Mouse (Mus musculus): ENCODE measurements around the gene Olfr26.
"Not testable (repeated sequence)": the region's sequence is repeated elsewhere in the genome, so short reads cannot be mapped to it uniquely, and the experiment has no call there.

Gene Olfr26

DNA sequence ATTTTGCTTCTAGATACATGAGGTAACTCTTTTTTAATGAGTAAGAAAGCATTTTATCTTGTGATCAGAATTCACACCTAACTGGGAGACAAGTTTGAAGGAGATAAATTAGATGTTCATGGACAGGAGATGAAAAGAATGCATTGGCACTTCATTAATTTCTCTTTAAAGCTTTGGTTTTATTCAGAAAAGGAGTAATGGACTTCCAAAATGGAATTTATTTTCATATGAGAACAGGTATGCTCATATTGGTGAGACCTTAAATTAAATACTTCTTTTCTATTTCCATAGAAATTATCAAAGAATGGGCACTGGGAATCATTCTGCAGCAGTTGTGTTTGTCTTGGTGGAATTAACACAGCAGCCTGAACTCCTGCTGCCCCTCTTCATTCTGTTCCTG is at the start of gene Olfr26:
TSS of gene Olfr26 (plus strand) at position 301 of the 400 bp plus-strand sequence.
- in situ Hi-C loops (cut with MseI, MboI) = no loop called here

DNA sequence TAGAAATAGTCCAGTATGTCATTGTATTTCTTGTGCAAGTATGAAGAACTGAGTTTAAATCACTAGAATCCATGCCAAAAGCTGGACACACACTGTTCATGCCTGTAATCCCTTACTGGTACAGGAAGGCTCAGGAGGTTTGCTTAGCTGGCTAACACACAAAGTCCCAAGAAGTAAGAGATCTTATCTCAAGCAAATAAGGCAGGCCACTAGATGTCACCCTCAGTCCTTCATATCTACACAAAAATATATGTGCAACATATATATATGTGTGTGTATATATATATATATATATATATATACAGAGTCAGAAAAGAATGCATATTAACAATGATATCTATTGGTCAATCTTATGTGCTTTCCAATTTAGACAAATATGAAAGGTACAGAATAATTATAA is 49.2 kb upstream of the Olfr26 start:
- in situ Hi-C loops (cut with MseI, MboI) = no loop called here

DNA sequence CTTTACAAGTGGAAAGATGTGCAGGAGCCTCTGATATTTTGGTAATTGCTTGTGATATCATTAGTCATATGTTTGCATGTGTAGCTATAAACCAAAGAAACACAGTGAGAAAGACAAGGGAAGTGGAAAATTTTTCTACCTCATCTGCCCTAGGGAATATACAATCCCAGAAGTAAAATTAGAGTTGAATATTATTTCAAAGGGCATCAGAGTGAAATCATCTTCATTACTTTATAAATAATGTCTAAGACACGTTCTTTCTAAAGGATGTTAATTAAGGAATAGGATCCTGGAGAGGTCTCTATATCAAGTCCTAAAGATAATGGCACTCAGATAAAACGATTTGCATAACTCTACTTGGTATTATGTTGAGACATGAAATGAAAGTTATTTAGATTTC is 40.5 kb upstream of the Olfr26 start, which contains the start of gene Olfr922:
TSS of gene Olfr922 (plus strand) at position 301 of the 400 bp plus-strand sequence.
- in situ Hi-C loops (cut with MseI, MboI) = no loop called here

DNA sequence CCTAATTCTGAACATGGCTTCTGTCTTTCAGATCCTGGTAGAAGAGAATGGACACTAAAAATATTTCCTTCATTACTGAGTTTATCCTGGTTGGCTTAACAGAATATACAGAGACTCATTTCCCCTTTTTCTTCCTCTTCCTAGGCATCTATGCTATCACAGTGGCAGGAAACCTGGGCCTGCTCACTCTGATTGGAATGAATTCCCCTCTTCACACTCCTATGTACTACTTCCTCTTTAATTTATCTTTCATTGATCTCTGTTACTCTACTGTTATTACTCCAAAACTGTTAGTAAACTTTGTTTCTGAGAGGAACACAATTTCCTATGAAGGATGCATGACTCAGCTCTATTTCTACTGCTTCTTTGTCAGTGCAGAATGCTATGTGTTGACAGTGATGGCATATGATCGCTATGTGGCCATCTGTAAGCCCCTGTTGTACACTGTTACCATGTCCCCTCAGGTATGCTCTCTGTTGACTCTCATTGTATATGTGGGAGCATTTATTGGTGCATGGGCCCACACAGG is 39.3 kb upstream of the Olfr26 start:
- in situ Hi-C loops (cut with MseI, MboI) = no loop called here

DNA sequence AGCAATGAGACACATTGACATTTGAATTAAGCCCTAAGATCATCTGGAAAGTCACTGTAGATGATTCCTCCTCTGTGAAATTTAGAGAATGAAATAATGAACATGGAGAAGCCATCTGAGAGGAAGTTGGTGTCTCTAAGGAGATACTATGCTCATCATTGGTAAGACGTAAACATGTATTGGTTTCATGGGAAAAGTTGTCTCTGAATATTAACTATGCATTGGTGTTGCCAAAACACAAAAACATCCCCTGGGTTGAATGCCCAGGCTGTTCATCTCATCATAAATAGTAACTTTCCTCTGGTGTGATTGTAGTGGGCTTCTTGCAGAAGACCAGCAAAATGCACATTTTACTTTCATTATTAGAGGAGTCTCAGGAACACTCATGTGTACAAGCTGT is 28.6 kb upstream of the Olfr26 start, which contains the start of gene Olfr923:
TSS of gene Olfr923 (plus strand) at position 301 of the 400 bp plus-strand sequence.
- in situ Hi-C loops (cut with MseI, MboI) = no loop called here

DNA sequence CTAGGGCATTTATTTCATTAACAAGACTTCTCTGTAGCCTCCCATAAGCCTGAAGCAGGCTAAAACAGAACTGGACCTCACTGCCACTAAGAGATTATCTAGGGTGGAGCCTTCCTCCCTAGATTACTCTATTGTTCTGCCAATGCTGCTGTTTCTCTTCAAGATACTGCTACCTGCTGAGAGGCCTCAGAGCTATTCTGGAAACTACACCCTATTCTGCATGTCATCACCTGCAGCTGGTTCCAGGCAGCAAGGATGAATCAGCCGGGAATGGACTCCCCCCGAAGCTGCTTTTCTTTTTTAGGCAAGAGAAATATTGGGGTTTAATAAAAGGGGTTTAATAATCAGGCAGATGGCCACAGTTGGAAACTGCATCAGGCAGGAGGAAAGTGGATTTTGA is 21.8 kb upstream of the Olfr26 start:
- in situ Hi-C loops (cut with MseI, MboI) = no loop called here

DNA sequence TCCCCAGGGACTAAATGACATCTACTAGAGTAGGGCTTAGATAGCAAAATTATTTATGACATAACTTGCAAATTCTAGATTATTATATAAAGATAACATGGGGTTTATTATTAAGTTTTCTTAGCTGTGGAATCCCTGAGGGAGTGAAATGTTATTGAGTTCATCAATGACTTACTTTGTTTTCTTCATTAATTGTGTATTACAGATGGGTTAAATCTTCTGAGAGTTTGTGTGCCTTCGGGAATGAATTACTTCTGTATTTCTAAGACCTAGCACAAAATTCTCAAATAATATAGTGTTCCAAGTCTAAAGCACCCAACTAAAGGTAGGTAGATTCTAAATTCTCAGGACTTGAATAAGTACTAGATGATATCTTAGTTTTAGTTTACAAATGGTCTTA is 10.7 kb upstream of the Olfr26 start, which contains the start of gene Olfr924:
TSS of gene Olfr924 (plus strand) at position 301 of the 400 bp plus-strand sequence.
- in situ Hi-C loops (cut with MseI, MboI) = no loop called here

DNA sequence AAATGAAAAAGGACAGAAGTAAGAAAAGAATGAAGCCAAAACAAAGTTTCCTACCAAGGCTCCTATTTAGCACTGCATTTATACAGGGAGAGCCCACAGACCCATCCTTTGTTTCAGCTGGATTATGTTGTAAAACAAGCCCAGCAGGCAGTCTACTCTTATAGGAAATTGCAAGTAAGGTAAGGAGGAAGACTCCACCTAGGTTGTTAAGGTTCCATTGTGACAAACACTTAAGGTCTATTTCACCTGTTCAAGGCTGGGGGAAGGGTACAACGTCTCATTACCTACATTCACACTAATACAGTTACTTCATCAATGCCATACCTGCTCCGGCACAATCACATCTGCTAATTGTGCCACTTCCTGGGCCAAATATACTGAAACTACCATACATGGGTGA is 20.0 kb downstream of the Olfr26 start:
- in situ Hi-C loops (cut with MseI, MboI) = not testable (repeated sequence)

DNA sequence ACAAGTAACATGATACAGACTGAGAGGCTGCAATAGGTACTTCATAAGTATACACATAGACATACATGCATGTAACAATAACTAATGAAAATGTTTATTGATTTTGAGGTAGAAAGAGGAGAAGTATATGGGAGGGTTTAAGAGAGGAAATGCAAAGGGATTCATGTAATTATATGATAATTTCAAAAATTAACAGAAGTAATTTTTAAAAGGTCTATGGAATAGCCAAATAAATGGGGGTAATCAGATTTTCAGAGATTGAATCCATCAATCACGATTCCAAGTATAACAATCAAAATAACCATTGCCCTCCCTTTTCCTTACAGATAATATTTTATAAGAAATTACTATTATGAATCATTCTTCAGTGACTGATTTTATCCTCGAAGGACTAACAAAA is 22.0 kb downstream of the Olfr26 start, which contains the start of gene Olfr926:
TSS of gene Olfr926 (plus strand) at position 301 of the 400 bp plus-strand sequence.
- in situ Hi-C loops (cut with MseI, MboI) = no loop called here
